Mouse (Mus musculus) E14TG2a.4 (cell line): Measurements from ENCODE around the gene Gm26920.

ENCODE experiments used
- CTCF ChIP-seq: conservative IDR thresholded peaks from 2 replicates; pipeline ENCODE4 v1.5.1; 2014; ENCODE audit warnings: low read length
- NANOG ChIP-seq: IDR thresholded peaks from 2 replicates; pipeline ENCODE4 v1.6.1; 2014; ENCODE audit warnings: borderline replicate concordance, low read length, mixed read lengths

- TF ChIP-seq NANOG (no peak), CTCF (no peak)
Observed at GRCm38 (mm10) chr7:30089405-30089804, 805 bp downstream of the Gm26920 start.
